Mouse (Mus musculus): Measurements from ENCODE around the gene Krt33b. TPM values are rescaled to one million over a fixed set of nuclear protein-coding genes. Genes with fewer than 3 reads are reported as not detected.

Krt33b gene
- polyA plus RNA-seq, 1 experiment = not detected

DNA sequence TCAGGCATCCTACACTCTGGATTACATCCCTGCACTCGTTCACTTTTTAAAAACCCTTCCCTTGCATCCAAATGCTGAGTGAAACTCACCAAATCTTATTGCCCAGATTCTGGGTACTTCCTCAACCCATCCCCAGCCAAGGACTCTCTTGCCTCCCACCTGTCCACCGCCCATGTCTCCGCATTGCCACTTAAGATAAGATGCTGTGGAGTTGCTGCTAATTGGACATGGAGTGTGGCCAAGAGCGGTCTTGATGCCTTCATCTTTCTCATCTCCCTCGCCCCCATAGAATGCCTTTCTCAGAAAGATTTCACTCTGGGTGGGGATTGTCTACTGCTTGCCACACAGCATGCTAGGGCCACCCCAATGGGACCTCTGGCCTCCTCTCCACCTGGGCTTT, 21.3 kb downstream of the Krt33b start:
- no peak for TF ChIP-seq GATA1 (IDR thresholded peaks at IDR 0.05; ENCODE audit: low read length)

- no peak for TF ChIP-seq GATA1 (IDR thresholded peaks at IDR 0.05; ENCODE audit: low read length)
Observed at GRCm38 (mm10) chr11:100006624-100007023, 23.0 kb downstream of the Krt33b start.

GRCm38 (mm10) chr11:100005905-100006304, 23.8 kb downstream of the Krt33b start:
- TF ChIP-seq GATA1 (IDR thresholded peaks at IDR 0.05; ENCODE audit: low read length) = no peak

- no peak for TF ChIP-seq GATA1 (IDR thresholded peaks at IDR 0.05; ENCODE audit: low read length)
Observed at GRCm38 (mm10) chr11:100004846-100005245, 24.8 kb downstream of the Krt33b start.

GRCm38 (mm10) chr11:99999091-99999490, 30.6 kb downstream of the Krt33b start:
- no peak for TF ChIP-seq GATA1 (IDR thresholded peaks at IDR 0.05; ENCODE audit: low read length)

- TF ChIP-seq GATA1 (IDR thresholded peaks at IDR 0.05; ENCODE audit: low read length) = no peak
Observed at GRCm38 (mm10) chr11:99994384-99994661, 35.3 kb downstream of the Krt33b start.

GRCm38 (mm10) chr11:99993620-99994383, 35.9 kb downstream of the Krt33b start, which contains the start of gene Krtap17-1:
TSS of gene Krtap17-1 (minus strand) at chr11:99993994.
- TF ChIP-seq GATA1 (IDR thresholded peaks at IDR 0.05; ENCODE audit: low read length) = no peak

GRCm38 (mm10) chr11:99990571-99990970, 39.1 kb downstream of the Krt33b start:
- TF ChIP-seq GATA1 (IDR thresholded peaks at IDR 0.05; ENCODE audit: low read length) = no peak

GRCm38 (mm10) chr11:99989881-99990405, 39.7 kb downstream of the Krt33b start:
- TF ChIP-seq GATA1 (IDR thresholded peaks at IDR 0.05; ENCODE audit: low read length) = no peak

GRCm38 (mm10) chr11:99988530-99988929, 41.1 kb downstream of the Krt33b start:
- no peak for TF ChIP-seq GATA1 (IDR thresholded peaks at IDR 0.05; ENCODE audit: low read length)

DNA sequence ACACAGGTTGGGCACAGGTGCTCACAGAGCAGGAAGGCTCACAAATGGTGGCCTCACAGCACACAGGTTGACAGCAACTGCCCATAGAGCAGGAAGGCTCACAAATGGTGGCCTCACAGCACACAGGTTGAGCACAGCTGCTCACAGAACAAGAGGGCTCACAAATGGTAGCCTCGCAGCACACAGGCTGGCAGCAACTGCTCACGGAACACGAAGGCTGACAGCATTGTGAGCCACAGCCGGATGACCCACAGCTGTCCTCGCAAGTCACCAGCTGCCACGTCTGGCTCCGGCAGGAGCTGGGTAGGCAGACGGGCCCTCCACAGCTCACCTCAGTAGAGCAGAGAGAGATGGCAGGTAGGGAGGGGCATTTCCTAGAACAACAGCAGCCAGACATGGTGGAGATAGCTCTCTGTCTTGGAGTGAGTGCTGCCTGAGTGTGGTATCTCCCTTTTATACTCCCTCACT, 43.5 kb downstream of the Krt33b start, which contains the start of gene Krtap16-1:
Gene Krtap16-1, minus strand, starts transcription at position 418 of the 468 bp plus-strand sequence.
- no peak for TF ChIP-seq GATA1 (IDR thresholded peaks at IDR 0.05; ENCODE audit: low read length)

DNA sequence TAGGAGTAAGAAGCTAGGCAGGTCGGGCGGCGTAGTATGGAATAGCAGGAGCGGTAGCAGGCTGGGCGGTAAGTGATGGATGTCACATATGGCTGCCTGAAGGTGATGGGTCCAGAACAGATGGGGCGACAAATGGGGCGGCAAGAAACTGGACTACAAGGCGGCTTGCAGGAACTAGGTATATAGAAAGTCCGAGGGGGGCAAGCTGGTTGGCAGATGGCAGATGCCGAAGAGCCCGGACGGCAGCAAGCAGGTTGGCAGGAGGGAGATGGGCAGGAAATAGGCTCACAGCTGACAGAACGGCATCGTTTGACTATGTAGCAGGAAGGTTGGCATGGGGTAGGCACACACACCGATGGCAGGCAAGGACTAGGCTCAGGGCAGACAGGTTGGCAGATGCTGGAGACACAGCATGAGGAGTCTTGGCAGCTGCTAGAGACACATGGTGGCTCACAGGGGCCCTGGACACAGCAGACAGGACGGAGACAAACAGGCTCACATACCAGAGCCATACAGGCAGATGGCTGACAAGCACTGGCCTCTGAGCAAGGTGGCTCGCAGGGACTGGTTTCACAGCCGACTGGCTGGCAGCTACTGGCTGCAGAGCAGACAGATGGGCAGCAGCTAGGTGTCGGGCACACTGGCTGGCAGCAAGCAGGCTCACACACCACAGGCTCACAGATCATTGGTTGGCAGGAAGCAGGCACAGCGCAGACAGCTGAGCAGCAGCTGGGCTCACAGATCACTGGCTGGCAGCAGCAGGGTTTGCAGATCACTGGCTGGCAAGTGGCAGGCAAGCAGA, 44.2 kb downstream of the Krt33b start:
- TF ChIP-seq GATA1 (IDR thresholded peaks at IDR 0.05; ENCODE audit: low read length) = no peak

DNA sequence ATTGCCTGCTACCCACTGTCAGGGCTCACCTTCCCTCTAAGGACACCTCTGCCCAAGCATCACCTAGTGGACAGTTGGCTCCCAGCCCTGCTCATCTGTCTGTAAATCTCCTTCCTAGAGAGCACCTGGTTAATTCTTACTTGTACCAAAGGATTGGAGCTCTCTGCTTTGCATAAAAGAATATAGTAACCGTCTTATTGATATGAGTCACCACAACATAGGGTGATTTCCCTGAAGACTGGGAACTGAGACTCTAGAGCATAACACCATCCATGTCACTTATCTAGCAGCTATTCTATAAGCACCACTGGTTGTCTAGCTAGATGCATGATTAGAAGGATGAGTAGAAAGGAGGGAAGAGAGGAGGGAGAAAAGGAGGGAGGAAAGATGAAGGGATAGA, 46.2 kb downstream of the Krt33b start:
- no peak for TF ChIP-seq GATA1 (IDR thresholded peaks at IDR 0.05; ENCODE audit: low read length)

DNA sequence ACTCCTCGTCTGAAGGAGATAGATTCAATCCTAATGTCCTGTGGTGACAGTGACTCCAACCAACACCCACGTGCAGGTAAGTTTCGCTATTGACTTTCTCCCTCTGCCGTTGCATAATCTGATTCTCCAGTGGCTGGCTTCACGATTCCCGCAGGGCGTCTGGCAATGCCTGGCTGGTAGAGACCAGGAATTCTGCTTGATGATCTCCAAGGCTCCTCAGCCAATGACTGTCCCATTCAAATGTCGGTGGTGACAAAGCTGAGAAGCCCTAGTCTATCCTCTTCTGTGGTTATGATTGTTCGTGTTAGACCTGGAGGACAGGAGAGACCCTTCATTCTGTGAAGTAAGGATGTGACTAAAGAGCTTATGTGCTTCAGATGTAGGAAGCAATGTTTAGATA, 46.9 kb downstream of the Krt33b start:
- no peak for TF ChIP-seq GATA1 (IDR thresholded peaks at IDR 0.05; ENCODE audit: low read length)

DNA sequence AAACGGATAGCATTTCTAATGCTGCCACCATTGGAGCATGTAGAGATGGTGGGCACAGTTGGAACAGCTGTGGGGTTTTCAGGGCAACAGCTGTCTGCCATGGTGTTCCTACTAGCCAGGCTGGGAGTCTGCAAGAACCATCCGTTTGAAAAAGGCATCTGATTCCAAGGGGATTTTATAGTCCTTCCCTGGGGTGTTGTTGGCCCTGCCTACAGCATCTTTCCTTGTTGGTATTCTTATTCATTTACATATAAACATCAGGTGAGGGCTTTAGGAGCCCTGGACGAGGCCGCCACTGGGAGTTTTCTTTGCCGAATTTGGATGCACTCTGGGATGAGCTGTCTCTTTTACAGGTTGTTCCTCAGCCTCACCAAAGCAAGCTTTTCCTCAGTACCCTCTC, 50.7 kb downstream of the Krt33b start, which contains the start of gene Krtap29-1:
Gene Krtap29-1, minus strand, starts transcription at position 101 of the 400 bp plus-strand sequence.
- TF ChIP-seq GATA1 (IDR thresholded peaks at IDR 0.05; ENCODE audit: low read length) = no peak

Other genes starting within 250 kb of the Krt33b start
- not detected in 2 replicates for gene Krtap4-8, start 249.2 kb downstream of the Krt33b start, polyA plus RNA-seq (2012)
- gene Krtap4-9, start 244.7 kb downstream of the Krt33b start, polyA plus RNA-seq (2012) = not detected in 2 replicates
- not detected in 2 replicates for gene Gm11596, start 236.4 kb downstream of the Krt33b start, polyA plus RNA-seq (2012)
- gene Gm11569, start 230.9 kb downstream of the Krt33b start, polyA plus RNA-seq (2012) = not detected in 2 replicates
- gene Gm11554, start 225.4 kb downstream of the Krt33b start, polyA plus RNA-seq (2012) = not detected in 2 replicates
- gene Krtap4-13, start 220.0 kb downstream of the Krt33b start, polyA plus RNA-seq (2012) = not detected in 2 replicates
- gene Gm11564, start 214.2 kb downstream of the Krt33b start, polyA plus RNA-seq (2012) = not detected in 2 replicates
- not detected in 2 replicates for gene 2300003K06Rik, start 191.8 kb downstream of the Krt33b start, polyA plus RNA-seq (2012)
- not detected in 2 replicates for gene Krtap4-16, start 178.3 kb downstream of the Krt33b start, polyA plus RNA-seq (2012)
- gene Gm11568, start 172.0 kb downstream of the Krt33b start, polyA plus RNA-seq (2012) = not detected in 2 replicates
- not detected in 2 replicates for gene Gm11559, start 165.4 kb downstream of the Krt33b start, polyA plus RNA-seq (2012)
- gene Krtap9-1, start 156.5 kb downstream of the Krt33b start, polyA plus RNA-seq (2012) = not detected in 2 replicates
- not detected in 2 replicates for gene Gm11567, start 150.7 kb downstream of the Krt33b start, polyA plus RNA-seq (2012)
- not detected in 2 replicates for gene Krtap31-1, start 121.9 kb downstream of the Krt33b start, polyA plus RNA-seq (2012)
- not detected in 2 replicates for gene Gm11565, start 115.1 kb downstream of the Krt33b start, polyA plus RNA-seq (2012)
- not detected in 2 replicates for gene Krtap31-2, start 93.6 kb downstream of the Krt33b start, polyA plus RNA-seq (2012)
- not detected in 2 replicates for gene Krtap9-5, start 81.4 kb downstream of the Krt33b start, polyA plus RNA-seq (2012)
- not detected in 2 replicates for gene Krtap29-1, start 50.8 kb downstream of the Krt33b start, polyA plus RNA-seq (2012)
- gene Krtap16-1, start 43.3 kb downstream of the Krt33b start, polyA plus RNA-seq (2012) = not detected in 2 replicates
- gene Krtap17-1, start 35.9 kb downstream of the Krt33b start, polyA plus RNA-seq (2012) = not detected in 2 replicates
- not detected in 2 replicates for gene Krt33a, start 13.7 kb downstream of the Krt33b start, polyA plus RNA-seq (2012)
- not detected in 2 replicates for gene Krt34, start 11.7 kb upstream of the Krt33b start, polyA plus RNA-seq (2012)
- gene Krt31, start 20.7 kb upstream of the Krt33b start, polyA plus RNA-seq (2012) = not detected in 2 replicates
- gene Krt32, start 58.4 kb upstream of the Krt33b start, polyA plus RNA-seq (2012) = not detected in 2 replicates
- not detected in 2 replicates for gene Krt35, start 66.4 kb upstream of the Krt33b start, polyA plus RNA-seq (2012)
- not detected in 2 replicates for gene Krt36, start 75.8 kb upstream of the Krt33b start, polyA plus RNA-seq (2012)
- gene Krt13, start 91.7 kb upstream of the Krt33b start, polyA plus RNA-seq (2012) = not detected in 2 replicates
- gene Krt15, start 106.1 kb upstream of the Krt33b start, polyA plus RNA-seq (2012) = not detected in 2 replicates
- gene Krt19, start 118.8 kb upstream of the Krt33b start, polyA plus RNA-seq (2012) = not detected in 2 replicates
- gene Krt9, start 163.4 kb upstream of the Krt33b start, polyA plus RNA-seq (2012) = not detected in 2 replicates
- gene Krt14, start 177.7 kb upstream of the Krt33b start, polyA plus RNA-seq (2012) = not detected in 2 replicates
- gene Krt16, start 219.0 kb upstream of the Krt33b start, polyA plus RNA-seq (2012) = not detected in 2 replicates
- gene Krt17, start 231.2 kb upstream of the Krt33b start, polyA plus RNA-seq (2012) = 0.04 TPM in 1 of 2 replicates, not detected in the other
- gene Krt42, start 240.0 kb upstream of the Krt33b start, polyA plus RNA-seq (2012) = not detected in 2 replicates